Mouse (Mus musculus) small intestine, adult 2 months (tissue): ENCODE measurements around the gene Stim1.

Experiments
- CTCF ChIP-seq: fragments of 200-500 bp; IDR thresholded peaks from 2 replicates; pipeline ENCODE4 v1.5.1; 2012; ENCODE audit warnings: low read depth, mild to moderate bottlenecking, control low read depth, inconsistent platforms, low read length, moderate library complexity, mixed read lengths; ENCODE audit not compliant: insufficient replicate concordance, insufficient read length; ENCODE audit errors: extremely low read depth
- POLR2A ChIP-seq: fragments of 200-500 bp; IDR thresholded peaks from 2 replicates; pipeline ENCODE4 v1.6.1; 2012; ENCODE audit warnings: low read depth, mild to moderate bottlenecking, control low read depth, inconsistent platforms, low read length, moderate library complexity

- TF ChIP-seq CTCF (no peak), POLR2A (no peak)
Measured at GRCm38 (mm10) chr7:102358124-102358523, 90.5 kb downstream of the Stim1 start.
